Mouse (Mus musculus) intestine, postnatal 0 days (tissue): ENCODE measurements around the gene Bbs9. TPM values are rescaled to one million over a fixed set of nuclear protein-coding genes. Genes with fewer than 3 reads are reported as not detected.

Experiments
- ATAC-seq: fragments of 200-750 bp; cut with Nextera tagmentation; 2 replicates; pipeline ENCODE4 v1.8.0; 2017; ENCODE audit warnings: mild to moderate bottlenecking, moderate TSS enrichment, moderate library complexity
- H3K27ac ChIP-seq: fragments of 300-500 bp; sonication (generic); 2 replicates; pipeline ENCODE4 v1.5.1; 2014; ENCODE audit warnings: mild to moderate bottlenecking, low read depth, low read length, moderate library complexity
- H3K27me3 ChIP-seq: fragments of 300-500 bp; sonication (generic); replicated peaks from 2 replicates; pipeline ENCODE4 v1.6.1; 2014; ENCODE audit warnings: low read length, mixed read lengths; ENCODE audit not compliant: control insufficient read depth, insufficient read depth
- H3K36me3 ChIP-seq: fragments of 300-500 bp; sonication (generic); 2 replicates; pipeline ENCODE4 v1.6.1; 2014; ENCODE audit warnings: mild to moderate bottlenecking, moderate library complexity; ENCODE audit not compliant: control insufficient read depth, insufficient read depth
- H3K4me1 ChIP-seq: fragments of 300-500 bp; sonication (generic); replicated peaks from 2 replicates; pipeline ENCODE4 v1.6.1; 2014; ENCODE audit warnings: antibody characterized with exemption, low read length, mixed read lengths; ENCODE audit not compliant: control insufficient read depth, insufficient read depth
- H3K4me2 ChIP-seq: fragments of 300-500 bp; sonication (generic); replicated peaks from 2 replicates; pipeline ENCODE4 v1.6.1; 2014; ENCODE audit warnings: low read depth, mild to moderate bottlenecking, moderate library complexity
- H3K4me3 ChIP-seq: fragments of 300-500 bp; sonication (generic); 2 replicates; pipeline ENCODE4 v1.5.1; 2014; ENCODE audit warnings: low read depth, low read length
- H3K9ac ChIP-seq: fragments of 300-500 bp; sonication (generic); 2 replicates; pipeline ENCODE4 v1.6.1; 2014; ENCODE audit warnings: mild to moderate bottlenecking, low read depth, low read length
- H3K9me3 ChIP-seq: fragments of 300-500 bp; sonication (generic); 2 replicates; pipeline ENCODE4 v1.6.1; 2016; ENCODE audit warnings: mixed run types; ENCODE audit not compliant: control insufficient read depth
- CTCF ChIP-seq: sonication (generic); IDR thresholded peaks from 2 replicates; pipeline ENCODE4 v1.5.1; 2016; ENCODE audit warnings: low read depth, mild to moderate bottlenecking, control low read depth, antibody characterized with exemption, moderate library complexity
- WGBS: fragments of 180-500 bp; shearing (Covaris S2); extraction: QIAGEN DNeasy Blood & Tissue Kit; methylation state at CpG from one replicate; pipeline ENCODE4 v1.1.7; 2014; 5-methylcytosine and 5-hydroxymethylcytosine counted together
- polyA plus RNA-seq: library from polyadenylated mRNA; unstranded; fragments of >200 nt; fragmentation: Nextera tagmentation; extraction: Ambion mirVana; gene quantifications from 2 replicates; pipeline ENCODE4 v1.2.1, GENCODE M21; 2015

Gene Bbs9
- polyA plus RNA-seq, 1 experiment from 2014 or later = 4.9 TPM

- H3K4me2 ChIP-seq = no peak overlapping the region
- WGBS = 96% methylated on average over 3 of the region's 3 CpGs
- H3K27me3 ChIP-seq = peaks cover 1% of the 10 kb centered on the region; the same call in 1 of the 2 replicates
- H3K4me3 ChIP-seq = no peak overlapping the region
- H3K9me3 ChIP-seq = peaks cover 4% of the 10 kb centered on the region; the same call in 1 of the 2 replicates
- no peaks in the 10 kb centered on the region for H3K36me3 ChIP-seq
- no peaks in the 10 kb centered on the region for H3K4me1 ChIP-seq
- no peak for TF ChIP-seq CTCF
- no peak for ATAC-seq
- H3K9ac ChIP-seq = no peak overlapping the region
- no peak overlapping the region for H3K27ac ChIP-seq
These were observed 172.6 kb downstream of the Bbs9 start for GRCm38 (mm10) chr9:22648163-22648562.

GRCm38 (mm10) chr9:22649606-22650005, 174.1 kb downstream of the Bbs9 start:
- Histone ChIP-seq H3K9me3 (peaks cover 4% of the 10 kb centered on the region; the same call in 1 of the 2 replicates), H3K4me3 (no peak overlapping the region), H3K4me1 (no peaks in the 10 kb centered on the region), H3K27me3 (no peaks in the 10 kb centered on the region), H3K9ac (no peak overlapping the region), H3K36me3 (no peaks in the 10 kb centered on the region), H3K27ac (no peak overlapping the region), H3K4me2 (no peak overlapping the region)
- no peak for TF ChIP-seq CTCF
- WGBS = 82% methylated on average over 10 of the region's 10 CpGs
- no peak for ATAC-seq

- Histone ChIP-seq H3K4me1 (no peaks in the 10 kb centered on the region), H3K27me3 (no peaks in the 10 kb centered on the region), H3K9ac (no peak overlapping the region), H3K27ac (no peak overlapping the region), H3K4me2 (no peak overlapping the region), H3K36me3 (no peaks in the 10 kb centered on the region), H3K4me3 (no peak overlapping the region), H3K9me3 (peaks cover 4% of the 10 kb centered on the region; the same call in 1 of the 2 replicates)
- no peak for TF ChIP-seq CTCF
- WGBS = 96% methylated on average over 1 of the region's 1 CpGs
- no peak for ATAC-seq
These were observed 175.3 kb downstream of the Bbs9 start for GRCm38 (mm10) chr9:22650781-22651180.

GRCm38 (mm10) chr9:22651619-22652018, 176.1 kb downstream of the Bbs9 start:
- Histone ChIP-seq H3K4me1 (no peaks in the 10 kb centered on the region), H3K4me3 (no peak overlapping the region)
- TF ChIP-seq CTCF = peak; percentile 26

GRCm38 (mm10) chr9:22654726-22655393, 179.3 kb downstream of the Bbs9 start:
- no peak overlapping the region for H3K27ac ChIP-seq
- WGBS = 70% methylated on average over 11 of the region's 11 CpGs
- TF ChIP-seq CTCF = no peak

More at GRCm38 (mm10) chr9:22651619-22652018, 176.1 kb downstream of the Bbs9 start:
- H3K36me3 ChIP-seq = no peaks in the 10 kb centered on the region
- ATAC-seq = no peak
- H3K27me3 ChIP-seq = no peaks in the 10 kb centered on the region
- H3K9ac ChIP-seq = no peak overlapping the region
- 89% methylated on average over 3 of the region's 3 CpGs for WGBS
- peaks cover 4% of the 10 kb centered on the region; the same call in 1 of the 2 replicates for H3K9me3 ChIP-seq
- H3K4me2 ChIP-seq = no peak overlapping the region
- no peak overlapping the region for H3K27ac ChIP-seq

GRCm38 (mm10) chr9:22657216-22657615, 181.7 kb downstream of the Bbs9 start:
- Histone ChIP-seq H3K27ac (no peak overlapping the region), H3K4me1 (no peaks in the 10 kb centered on the region), H3K27me3 (no peaks in the 10 kb centered on the region), H3K9ac (no peak overlapping the region), H3K9me3 (no peaks in the 10 kb centered on the region), H3K36me3 (no peaks in the 10 kb centered on the region), H3K4me3 (no peak overlapping the region), H3K4me2 (no peak overlapping the region)
- 80% methylated on average over 5 of the region's 5 CpGs for WGBS
- no peak for ATAC-seq
- no peak for TF ChIP-seq CTCF

More at GRCm38 (mm10) chr9:22654726-22655393, 179.3 kb downstream of the Bbs9 start:
- no peak for ATAC-seq
- H3K4me2 ChIP-seq = no peak overlapping the region
- no peaks in the 10 kb centered on the region for H3K36me3 ChIP-seq
- no peak overlapping the region for H3K4me3 ChIP-seq
- no peak overlapping the region for H3K9ac ChIP-seq
- H3K27me3 ChIP-seq = no peaks in the 10 kb centered on the region
- H3K9me3 ChIP-seq = peaks cover 4% of the 10 kb centered on the region; the same call in 1 of the 2 replicates
- no peaks in the 10 kb centered on the region for H3K4me1 ChIP-seq
